Mouse (Mus musculus): ENCODE measurements around the gene Olfr686. TPM values are rescaled to one million over a fixed set of nuclear protein-coding genes. Genes with fewer than 3 reads are reported as not detected.

Gene Olfr686
- polyA plus RNA-seq (2012; rRNA removed): not detected in 2 replicates

GRCm38 (mm10) chr7:105207385-105207784 lies at the start of gene Olfr686:
Gene Olfr686 (minus strand): TSS chr7:105207485.
- Histone ChIP-seq H3K4me3 (ENCODE audit: low read depth, low read length) (no peak within 1 kb of the TSS), H3K4me1 (ENCODE audit: control insufficient read depth, insufficient read depth, insufficient read length, low read length) (no peaks in the 10 kb centered on the region), H3K27ac (ENCODE audit: insufficient read depth, low read depth, low read length) (no peak within 1 kb of the TSS), H3K27me3 (ENCODE audit: control insufficient read depth, insufficient read depth, low read length) (no peaks in the 10 kb centered on the region), H3K36me3 (ENCODE audit: control insufficient read depth, insufficient read depth, low read length) (no peaks in the 10 kb centered on the region)
- TF ChIP-seq CTCF (IDR thresholded peaks at IDR 0.05; ENCODE audit: extremely low read depth, insufficient read length, insufficient replicate concordance, low read depth, low read length) (no peak), POLR2A (IDR thresholded peaks at IDR 0.05; ENCODE audit: low read depth, low read length) (no peak)

- Histone ChIP-seq H3K27me3 (ENCODE audit: control insufficient read depth, insufficient read depth, low read length) (no peaks in the 10 kb centered on the region), H3K27ac (ENCODE audit: insufficient read depth, low read depth, low read length) (no peak overlapping the region), H3K4me1 (ENCODE audit: control insufficient read depth, insufficient read depth, insufficient read length, low read length) (no peaks in the 10 kb centered on the region), H3K36me3 (ENCODE audit: control insufficient read depth, insufficient read depth, low read length) (no peaks in the 10 kb centered on the region), H3K4me3 (ENCODE audit: low read depth, low read length) (no peak overlapping the region)
- WGBS: 62% methylated on average over 5 of the region's 5 CpGs
- TF ChIP-seq CTCF (IDR thresholded peaks at IDR 0.05; ENCODE audit: extremely low read depth, insufficient read length, insufficient replicate concordance, low read depth, low read length) (peak; percentile 56; the same call in 1 of the 2 replicates), POLR2A (IDR thresholded peaks at IDR 0.05; ENCODE audit: low read depth, low read length) (no peak)
Observed at GRCm38 (mm10) chr7:105256656-105257055, 49.4 kb upstream of the Olfr686 start.

GRCm38 (mm10) chr7:105248197-105248596 lies 40.9 kb upstream of the Olfr686 start:
- Histone ChIP-seq H3K4me3 (ENCODE audit: low read depth, low read length) (no peak overlapping the region), H3K36me3 (ENCODE audit: control insufficient read depth, insufficient read depth, low read length) (no peaks in the 10 kb centered on the region), H3K4me1 (ENCODE audit: control insufficient read depth, insufficient read depth, insufficient read length, low read length) (no peaks in the 10 kb centered on the region), H3K27me3 (ENCODE audit: control insufficient read depth, insufficient read depth, low read length) (no peaks in the 10 kb centered on the region), H3K27ac (ENCODE audit: insufficient read depth, low read depth, low read length) (no peak overlapping the region)
- WGBS: 52% methylated on average over 1 of the region's 1 CpGs
- TF ChIP-seq POLR2A (IDR thresholded peaks at IDR 0.05; ENCODE audit: low read depth, low read length): no peak

DNA sequence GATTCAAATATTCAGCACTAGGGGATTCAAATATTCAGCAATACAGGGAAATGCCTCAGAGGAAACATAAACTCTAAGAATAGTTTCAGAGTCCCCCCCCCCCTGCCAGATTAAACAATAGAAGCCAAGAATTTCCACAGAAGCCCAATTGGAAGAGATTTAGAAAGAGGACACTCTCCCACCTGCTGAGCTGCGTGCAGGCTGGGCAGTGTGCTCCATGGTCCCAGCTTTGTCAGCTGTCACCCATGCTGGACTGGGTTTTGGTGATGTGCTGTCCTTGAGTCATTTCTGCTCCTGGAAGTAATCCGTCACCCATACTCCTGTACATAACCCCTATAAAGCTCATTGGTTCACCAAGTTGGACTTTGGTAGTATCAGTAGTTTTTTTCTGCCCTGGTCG lies 40.4 kb upstream of the Olfr686 start:
- TF ChIP-seq POLR2A (IDR thresholded peaks at IDR 0.05; ENCODE audit: low read depth, low read length) (no peak), CTCF (IDR thresholded peaks at IDR 0.05; ENCODE audit: extremely low read depth, insufficient read length, insufficient replicate concordance, low read depth, low read length) (no peak)
- Histone ChIP-seq H3K27me3 (ENCODE audit: control insufficient read depth, insufficient read depth, low read length) (no peaks in the 10 kb centered on the region), H3K4me1 (ENCODE audit: control insufficient read depth, insufficient read depth, insufficient read length, low read length) (no peaks in the 10 kb centered on the region), H3K36me3 (ENCODE audit: control insufficient read depth, insufficient read depth, low read length) (no peaks in the 10 kb centered on the region), H3K4me3 (ENCODE audit: low read depth, low read length) (no peak overlapping the region), H3K27ac (ENCODE audit: insufficient read depth, low read depth, low read length) (no peak overlapping the region)
- WGBS: 74% methylated on average over 3 of the region's 3 CpGs

DNA sequence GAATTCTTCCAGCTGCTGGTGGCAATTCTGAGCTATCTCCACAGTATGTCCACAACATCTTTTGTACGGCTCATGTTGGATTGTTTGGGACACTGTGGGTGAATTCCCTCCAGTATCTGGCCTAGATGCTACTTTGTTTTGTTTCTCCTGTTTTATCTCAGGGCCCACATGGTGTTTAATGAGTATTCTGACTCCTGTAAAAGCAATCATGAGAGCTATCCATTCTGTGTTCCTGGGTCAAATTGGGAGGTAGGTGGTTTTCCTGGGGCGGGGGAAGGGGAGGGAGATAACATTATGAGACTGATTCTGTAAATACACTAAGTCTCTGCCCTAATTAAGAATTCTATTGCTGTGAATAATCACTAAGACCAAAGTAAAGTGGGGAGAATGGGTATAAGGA lies 22.1 kb upstream of the Olfr686 start:
- Histone ChIP-seq H3K4me3 (ENCODE audit: low read depth, low read length) (no peak overlapping the region), H3K27ac (ENCODE audit: insufficient read depth, low read depth, low read length) (no peak overlapping the region), H3K36me3 (ENCODE audit: control insufficient read depth, insufficient read depth, low read length) (no peaks in the 10 kb centered on the region), H3K4me1 (ENCODE audit: control insufficient read depth, insufficient read depth, insufficient read length, low read length) (no peaks in the 10 kb centered on the region), H3K27me3 (ENCODE audit: control insufficient read depth, insufficient read depth, low read length) (no peaks in the 10 kb centered on the region)
- no peak for TF ChIP-seq POLR2A (IDR thresholded peaks at IDR 0.05; ENCODE audit: low read depth, low read length)
- TF ChIP-seq CTCF (IDR thresholded peaks at IDR 0.05; ENCODE audit: extremely low read depth, insufficient read length, insufficient replicate concordance, low read depth, low read length): no peak
- WGBS: 82% methylated on average over 2 of the region's 2 CpGs

DNA sequence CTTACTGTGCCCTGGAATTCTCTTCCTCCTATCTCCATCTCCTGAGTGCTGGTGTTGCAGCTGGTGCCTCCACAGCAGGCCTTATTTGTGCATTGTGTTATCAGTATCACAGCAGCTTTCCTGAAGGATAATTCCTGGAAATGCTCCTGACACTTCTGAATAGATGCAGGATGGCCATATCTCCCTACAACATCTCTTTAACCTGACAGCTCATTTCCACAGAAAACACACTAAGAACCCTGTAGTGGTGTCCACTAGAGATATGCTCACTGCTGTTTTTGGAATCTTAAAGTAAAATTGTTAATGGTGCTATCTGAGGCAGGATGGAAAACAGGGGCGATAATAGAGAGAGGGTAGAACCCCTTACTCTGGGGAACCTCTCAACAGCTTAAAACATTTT lies 20.9 kb upstream of the Olfr686 start:
- Histone ChIP-seq H3K36me3 (ENCODE audit: control insufficient read depth, insufficient read depth, low read length) (no peaks in the 10 kb centered on the region), H3K4me3 (ENCODE audit: low read depth, low read length) (no peak overlapping the region), H3K4me1 (ENCODE audit: control insufficient read depth, insufficient read depth, insufficient read length, low read length) (no peaks in the 10 kb centered on the region), H3K27ac (ENCODE audit: insufficient read depth, low read depth, low read length) (no peak overlapping the region), H3K27me3 (ENCODE audit: control insufficient read depth, insufficient read depth, low read length) (no peaks in the 10 kb centered on the region)
- WGBS: 79% methylated on average over 1 of the region's 1 CpGs
- TF ChIP-seq POLR2A (IDR thresholded peaks at IDR 0.05; ENCODE audit: low read depth, low read length): no peak

DNA sequence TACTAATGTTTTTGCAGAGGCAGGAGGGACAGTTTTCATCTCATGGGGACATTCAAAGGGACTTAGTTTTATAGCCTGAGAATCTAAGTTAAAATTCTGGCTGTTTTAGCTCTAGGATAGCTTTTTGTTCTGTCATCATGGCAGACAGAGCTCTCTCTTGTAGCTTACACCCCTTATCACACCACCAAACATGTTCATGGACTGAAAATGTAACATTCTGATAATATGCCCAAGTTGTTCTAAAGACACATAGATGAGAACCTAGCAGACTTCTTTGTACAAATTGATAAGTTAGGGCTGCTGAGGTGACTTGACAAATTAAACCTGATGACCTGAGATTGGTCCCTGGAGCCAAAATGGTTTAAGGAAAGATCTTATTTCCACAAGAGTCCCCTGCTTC lies 19.4 kb upstream of the Olfr686 start:
- Histone ChIP-seq H3K4me1 (ENCODE audit: control insufficient read depth, insufficient read depth, insufficient read length, low read length) (no peaks in the 10 kb centered on the region), H3K36me3 (ENCODE audit: control insufficient read depth, insufficient read depth, low read length) (no peaks in the 10 kb centered on the region), H3K27ac (ENCODE audit: insufficient read depth, low read depth, low read length) (no peak overlapping the region), H3K27me3 (ENCODE audit: control insufficient read depth, insufficient read depth, low read length) (no peaks in the 10 kb centered on the region), H3K4me3 (ENCODE audit: low read depth, low read length) (no peak overlapping the region)
- TF ChIP-seq CTCF (IDR thresholded peaks at IDR 0.05; ENCODE audit: extremely low read depth, insufficient read length, insufficient replicate concordance, low read depth, low read length) (no peak), POLR2A (IDR thresholded peaks at IDR 0.05; ENCODE audit: low read depth, low read length) (no peak)

- no peaks in the 10 kb centered on the region for H3K36me3 ChIP-seq (ENCODE audit: control insufficient read depth, insufficient read depth, low read length)
- H3K27me3 ChIP-seq (ENCODE audit: control insufficient read depth, insufficient read depth, low read length): no peaks in the 10 kb centered on the region
- no peaks in the 10 kb centered on the region for H3K4me1 ChIP-seq (ENCODE audit: control insufficient read depth, insufficient read depth, insufficient read length, low read length)
- H3K4me3 ChIP-seq (ENCODE audit: low read depth, low read length): no peak overlapping the region
- H3K27ac ChIP-seq (ENCODE audit: insufficient read depth, low read depth, low read length): no peak overlapping the region
- TF ChIP-seq POLR2A (IDR thresholded peaks at IDR 0.05; ENCODE audit: low read depth, low read length): no peak
Observed at GRCm38 (mm10) chr7:105226072-105226471, 18.8 kb upstream of the Olfr686 start.
